Mouse (Mus musculus): ENCODE results near the gene Cyb561a3. TPM values are rescaled to one million over a fixed set of nuclear protein-coding genes. Genes with fewer than 3 reads are reported as not detected.
"Not testable (repeated sequence)": the region's sequence is repeated elsewhere in the genome, so short reads cannot be mapped to it uniquely, and the experiment has no call there.

Gene Cyb561a3
- polyA plus RNA-seq (2012; rRNA removed): 18.1 and 31.6 TPM in 2 replicates

GRCm38 (mm10) chr19:10576690-10577561 is at the start of gene Cyb561a3, which contains the start of gene Tmem138:
TSS of gene Cyb561a3 (plus strand) at chr19:10577172.
TSS of gene Tmem138 (minus strand) at chr19:10577362.
- no peak for TF ChIP-seq CTCF (IDR thresholded peaks at IDR 0.05; ENCODE audit: extremely low read depth, insufficient read length, insufficient replicate concordance, low read depth, low read length)
- TF ChIP-seq POLR2A (IDR thresholded peaks at IDR 0.05; ENCODE audit: low read depth, low read length): peak; percentile 95
- under 1% methylated on average over 44 of the region's 44 CpGs for WGBS
- peak within 1 kb of the TSS; percentile 85 for H3K4me3 ChIP-seq (ENCODE audit: low read depth, low read length)
- peaks cover 12% of the 10 kb centered on the region; the same call in 1 of the 2 replicates for H3K36me3 ChIP-seq (ENCODE audit: control insufficient read depth, insufficient read depth, low read length)
- H3K27ac ChIP-seq (ENCODE audit: insufficient read depth, low read depth, low read length): peak within 1 kb of the TSS; percentile 89
- no peaks in the 10 kb centered on the region for H3K4me1 ChIP-seq (ENCODE audit: control insufficient read depth, insufficient read depth, insufficient read length, low read length)
- H3K27me3 ChIP-seq (ENCODE audit: control insufficient read depth, insufficient read depth, low read length): no peaks in the 10 kb centered on the region

GRCm38 (mm10) chr19:10530082-10530481 is 46.9 kb upstream of the Cyb561a3 start:
- peak; percentile 27; the same call in 1 of the 2 replicates for TF ChIP-seq CTCF (IDR thresholded peaks at IDR 0.05; ENCODE audit: extremely low read depth, insufficient read length, insufficient replicate concordance, low read depth, low read length)
- TF ChIP-seq POLR2A (IDR thresholded peaks at IDR 0.05; ENCODE audit: low read depth, low read length): no peak
- no peaks in the 10 kb centered on the region for H3K4me1 ChIP-seq (ENCODE audit: control insufficient read depth, insufficient read depth, insufficient read length, low read length)

GRCm38 (mm10) chr19:10539454-10539853 is 37.5 kb upstream of the Cyb561a3 start:
- no peak overlapping the region for H3K4me3 ChIP-seq (ENCODE audit: low read depth, low read length)
- no peaks in the 10 kb centered on the region for H3K4me1 ChIP-seq (ENCODE audit: control insufficient read depth, insufficient read depth, insufficient read length, low read length)
- TF ChIP-seq POLR2A (IDR thresholded peaks at IDR 0.05; ENCODE audit: low read depth, low read length) (no peak), CTCF (IDR thresholded peaks at IDR 0.05; ENCODE audit: extremely low read depth, insufficient read length, insufficient replicate concordance, low read depth, low read length) (no peak)
- H3K27me3 ChIP-seq (ENCODE audit: control insufficient read depth, insufficient read depth, low read length): no peaks in the 10 kb centered on the region
- H3K36me3 ChIP-seq (ENCODE audit: control insufficient read depth, insufficient read depth, low read length): peaks cover 71% of the 10 kb centered on the region
- WGBS: 88% methylated on average over 5 of the region's 5 CpGs
- H3K27ac ChIP-seq (ENCODE audit: insufficient read depth, low read depth, low read length): no peak overlapping the region

More at GRCm38 (mm10) chr19:10530082-10530481, 46.9 kb upstream of the Cyb561a3 start:
- Histone ChIP-seq H3K27me3 (ENCODE audit: control insufficient read depth, insufficient read depth, low read length) (no peaks in the 10 kb centered on the region), H3K4me3 (ENCODE audit: low read depth, low read length) (no peak overlapping the region), H3K36me3 (ENCODE audit: control insufficient read depth, insufficient read depth, low read length) (peaks cover 39% of the 10 kb centered on the region), H3K27ac (ENCODE audit: insufficient read depth, low read depth, low read length) (no peak overlapping the region)
- 93% methylated on average over 1 of the region's 1 CpGs for WGBS

- Histone ChIP-seq H3K27me3 (ENCODE audit: control insufficient read depth, insufficient read depth, low read length) (no peaks in the 10 kb centered on the region), H3K27ac (ENCODE audit: insufficient read depth, low read depth, low read length) (no peak within 1 kb of the TSS), H3K4me1 (ENCODE audit: control insufficient read depth, insufficient read depth, insufficient read length, low read length) (peaks cover 6% of the 10 kb centered on the region; the same call in 1 of the 2 replicates), H3K4me3 (ENCODE audit: low read depth, low read length) (peak within 1 kb of the TSS; percentile 79), H3K36me3 (ENCODE audit: control insufficient read depth, insufficient read depth, low read length) (peaks cover 6% of the 10 kb centered on the region)
- under 1% methylated on average over 43 of the region's 43 CpGs for WGBS
- TF ChIP-seq POLR2A (IDR thresholded peaks at IDR 0.05; ENCODE audit: low read depth, low read length): no peak
- no peak for TF ChIP-seq CTCF (IDR thresholded peaks at IDR 0.05; ENCODE audit: extremely low read depth, insufficient read length, insufficient replicate concordance, low read depth, low read length)
Measured at GRCm38 (mm10) chr19:10555624-10556510, 21.1 kb upstream of the Cyb561a3 start, which contains the start of gene Tmem216. TSS of gene Tmem216 (minus strand) at chr19:10556238.

GRCm38 (mm10) chr19:10557001-10557400 is 20.0 kb upstream of the Cyb561a3 start:
- 73% methylated on average over 2 of the region's 2 CpGs for WGBS
- TF ChIP-seq CTCF (IDR thresholded peaks at IDR 0.05; ENCODE audit: extremely low read depth, insufficient read length, insufficient replicate concordance, low read depth, low read length) (no peak), POLR2A (IDR thresholded peaks at IDR 0.05; ENCODE audit: low read depth, low read length) (no peak)
- Histone ChIP-seq H3K27ac (ENCODE audit: insufficient read depth, low read depth, low read length) (no peak overlapping the region), H3K4me1 (ENCODE audit: control insufficient read depth, insufficient read depth, insufficient read length, low read length) (peaks cover 6% of the 10 kb centered on the region; the same call in 1 of the 2 replicates), H3K27me3 (ENCODE audit: control insufficient read depth, insufficient read depth, low read length) (no peaks in the 10 kb centered on the region), H3K4me3 (ENCODE audit: low read depth, low read length) (no peak overlapping the region), H3K36me3 (ENCODE audit: control insufficient read depth, insufficient read depth, low read length) (no peaks in the 10 kb centered on the region)

GRCm38 (mm10) chr19:10557430-10557829 is 19.5 kb upstream of the Cyb561a3 start:
- 88% methylated on average over 2 of the region's 2 CpGs for WGBS

GRCm38 (mm10) chr19:10557837-10558375 is 19.1 kb upstream of the Cyb561a3 start:
- H3K4me1 ChIP-seq (ENCODE audit: control insufficient read depth, insufficient read depth, insufficient read length, low read length); H3K27ac ChIP-seq (ENCODE audit: insufficient read depth, low read depth, low read length); H3K4me3 ChIP-seq (ENCODE audit: low read depth, low read length); H3K36me3 ChIP-seq (ENCODE audit: control insufficient read depth, insufficient read depth, low read length); H3K27me3 ChIP-seq (ENCODE audit: control insufficient read depth, insufficient read depth, low read length): not testable (repeated sequence)
- WGBS: 70% methylated on average over 4 of the region's 4 CpGs

More at GRCm38 (mm10) chr19:10557430-10557829, 19.5 kb upstream of the Cyb561a3 start:
- Histone ChIP-seq H3K27ac (ENCODE audit: insufficient read depth, low read depth, low read length) (no peak overlapping the region), H3K27me3 (ENCODE audit: control insufficient read depth, insufficient read depth, low read length) (no peaks in the 10 kb centered on the region), H3K36me3 (ENCODE audit: control insufficient read depth, insufficient read depth, low read length) (no peaks in the 10 kb centered on the region), H3K4me3 (ENCODE audit: low read depth, low read length) (no peak overlapping the region), H3K4me1 (ENCODE audit: control insufficient read depth, insufficient read depth, insufficient read length, low read length) (peaks cover 6% of the 10 kb centered on the region; the same call in 1 of the 2 replicates)
- no peak for TF ChIP-seq POLR2A (IDR thresholded peaks at IDR 0.05; ENCODE audit: low read depth, low read length)
- no peak for TF ChIP-seq CTCF (IDR thresholded peaks at IDR 0.05; ENCODE audit: extremely low read depth, insufficient read length, insufficient replicate concordance, low read depth, low read length)

Data from small intestine, adult 2 months (tissue).